Mouse (Mus musculus) hindbrain, embryonic 10.5 days (tissue): ENCODE measurements around the gene Prdx1. TPM values are rescaled to one million over a fixed set of nuclear protein-coding genes. Genes with fewer than 3 reads are reported as not detected.
"Not testable (repeated sequence)": the region's sequence is repeated elsewhere in the genome, so short reads cannot be mapped to it uniquely, and the experiment has no call there.

ENCODE experiments used
- DNase-seq: peaks from one replicate; pipeline ENCODE4 v3.0.0-alpha.2; 2017; ENCODE audit warnings: low spot score
- H3K27ac ChIP-seq: fragments of 300-500 bp; sonication (generic); 2 replicates; pipeline ENCODE4 v1.5.1; 2016; ENCODE audit warnings: mild to moderate bottlenecking, moderate library complexity
- H3K27me3 ChIP-seq: fragments of 300-500 bp; sonication (generic); 2 replicates; pipeline ENCODE4 v1.6.1; 2016; ENCODE audit warnings: mild to moderate bottlenecking; ENCODE audit not compliant: poor library complexity, insufficient read depth, severe bottlenecking
- H3K36me3 ChIP-seq: fragments of 300-500 bp; sonication (generic); 2 replicates; pipeline ENCODE4 v1.6.1; 2016; ENCODE audit warnings: mild to moderate bottlenecking, moderate library complexity
- H3K4me1 ChIP-seq: fragments of 300-500 bp; sonication (generic); replicated peaks from 2 replicates; pipeline ENCODE4 v1.6.1; 2016; ENCODE audit warnings: mild to moderate bottlenecking
- H3K4me3 ChIP-seq: fragments of 300-500 bp; sonication (generic); 2 replicates; pipeline ENCODE4 v1.5.1; 2016; ENCODE audit warnings: mild to moderate bottlenecking, moderate library complexity
- H3K9me3 ChIP-seq: fragments of 300-500 bp; sonication (generic); 2 replicates; pipeline ENCODE4 v1.6.1; 2016; ENCODE audit warnings: mild to moderate bottlenecking, moderate library complexity
- WGBS: fragments of 180-500 bp; shearing (Covaris S2); methylation state at CpG from one replicate; pipeline ENCODE4 v1.1.7; 2016; 5-methylcytosine and 5-hydroxymethylcytosine counted together
- polyA plus RNA-seq: library from polyadenylated mRNA; unstranded; fragments of >200 nt; fragmentation: Nextera tagmentation; extraction: Ambion mirVana; gene quantifications from 2 replicates; pipeline ENCODE4 v1.2.1, GENCODE M21; 2016

The Prdx1 gene
- polyA plus RNA-seq, 1 experiment from 2014 or later = 1,211 TPM

- no peaks in the 10 kb centered on the region for H3K9me3 ChIP-seq
- no peak overlapping the region for H3K27ac ChIP-seq
- DNase-seq = no peak
- no peaks in the 10 kb centered on the region for H3K27me3 ChIP-seq
- H3K36me3 ChIP-seq = no peaks in the 10 kb centered on the region
- no peaks in the 10 kb centered on the region for H3K4me1 ChIP-seq
- no peak overlapping the region for H3K4me3 ChIP-seq
- WGBS = 90% methylated on average over 2 of the region's 2 CpGs
Observed at GRCm38 (mm10) chr4:116659474-116659873, 25.9 kb upstream of the Prdx1 start.

GRCm38 (mm10) chr4:116659916-116660315 lies 25.4 kb upstream of the Prdx1 start:
- not testable (repeated sequence) for H3K27ac ChIP-seq, H3K27me3 ChIP-seq, H3K9me3 ChIP-seq, H3K4me1 ChIP-seq, H3K36me3 ChIP-seq, H3K4me3 ChIP-seq, DNase-seq
- WGBS = 87% methylated on average over 6 of the region's 6 CpGs

DNA sequence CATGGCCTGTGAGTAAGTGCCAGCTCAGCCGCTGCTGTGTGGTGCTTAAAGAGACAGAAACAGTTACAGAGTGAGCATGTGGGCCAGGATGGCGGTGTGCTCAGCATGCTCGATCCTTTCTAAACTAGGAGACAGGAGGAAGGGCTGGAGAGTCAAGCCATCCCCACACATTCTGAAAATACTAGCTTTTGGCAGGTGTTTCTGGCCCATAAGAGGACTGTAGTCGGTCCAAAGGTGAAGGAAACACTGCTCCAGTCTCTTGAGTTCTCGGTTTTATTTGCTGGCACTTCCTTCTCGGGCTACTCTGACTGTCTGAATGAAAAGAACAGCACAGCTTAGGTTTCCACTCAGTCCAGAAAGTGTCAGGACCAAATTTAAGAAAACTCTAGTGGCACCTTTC lies 24.5 kb upstream of the Prdx1 start:
- H3K36me3 ChIP-seq = no peaks in the 10 kb centered on the region
- H3K4me3 ChIP-seq = no peak overlapping the region
- H3K27me3 ChIP-seq = no peaks in the 10 kb centered on the region
- DNase-seq = no peak
- H3K4me1 ChIP-seq = no peaks in the 10 kb centered on the region
- WGBS = 76% methylated on average over 6 of the region's 6 CpGs
- H3K27ac ChIP-seq = no peak overlapping the region
- no peaks in the 10 kb centered on the region for H3K9me3 ChIP-seq

DNA sequence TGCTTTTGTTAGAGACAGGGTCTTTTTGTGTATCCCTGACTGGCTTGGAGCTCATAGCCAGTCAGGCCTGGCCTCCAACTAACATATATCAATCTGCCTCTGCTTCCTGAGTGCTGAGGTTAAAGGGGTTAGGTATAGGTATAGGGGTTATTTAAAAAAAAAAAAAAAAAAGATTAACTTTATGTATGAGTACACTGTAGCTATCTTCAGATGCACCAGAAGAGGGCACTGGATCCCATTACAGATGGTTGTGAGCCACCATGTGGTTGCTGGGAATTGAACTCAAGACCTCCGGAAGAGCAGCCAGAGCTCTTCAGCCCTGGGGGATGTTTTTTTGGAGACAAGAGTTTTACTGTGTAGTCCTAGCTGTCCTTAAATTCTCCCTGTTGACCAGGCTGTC lies 23.3 kb upstream of the Prdx1 start:
- WGBS = 95% methylated on average over 1 of the region's 1 CpGs
- H3K36me3 ChIP-seq = no peaks in the 10 kb centered on the region

DNA sequence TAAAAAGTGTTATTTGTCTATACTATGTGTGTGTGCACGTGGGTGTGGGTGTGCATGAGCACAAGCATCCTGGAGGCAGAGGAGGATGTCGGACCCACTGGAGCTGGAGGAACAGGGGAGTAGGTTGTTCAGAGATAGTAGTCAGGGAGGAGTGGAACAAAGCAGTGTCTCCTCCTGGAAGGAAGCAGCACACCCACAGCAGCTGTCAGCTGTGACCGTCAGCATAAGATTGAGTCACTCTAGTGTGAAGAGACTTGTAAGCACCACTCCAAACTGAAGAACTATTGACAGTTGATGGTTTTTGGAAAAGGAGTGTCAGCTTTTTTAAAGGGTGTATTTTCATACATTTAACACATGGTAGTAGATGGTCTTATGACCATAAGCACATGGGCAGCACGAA lies 18.7 kb upstream of the Prdx1 start:
- H3K36me3 ChIP-seq = no peaks in the 10 kb centered on the region
- no peak overlapping the region for H3K4me3 ChIP-seq
- no peak overlapping the region for H3K27ac ChIP-seq
- H3K27me3 ChIP-seq = no peaks in the 10 kb centered on the region
- no peaks in the 10 kb centered on the region for H3K9me3 ChIP-seq
- H3K4me1 ChIP-seq = no peaks in the 10 kb centered on the region
- 67% methylated on average over 4 of the region's 4 CpGs for WGBS
- no peak for DNase-seq

More for the DNA sequence above, 23.3 kb upstream of the Prdx1 start:
- Histone ChIP-seq H3K27ac (no peak overlapping the region), H3K4me1 (no peaks in the 10 kb centered on the region), H3K9me3 (no peaks in the 10 kb centered on the region), H3K4me3 (no peak overlapping the region), H3K27me3 (no peaks in the 10 kb centered on the region)
- DNase-seq = no peak

- Histone ChIP-seq H3K27me3 (no peaks in the 10 kb centered on the region), H3K36me3 (no peaks in the 10 kb centered on the region), H3K4me1 (no peaks in the 10 kb centered on the region), H3K9me3 (no peaks in the 10 kb centered on the region), H3K27ac (no peak overlapping the region), H3K4me3 (no peak overlapping the region)
- 64% methylated on average over 3 of the region's 3 CpGs for WGBS
- no peak for DNase-seq
Observed at GRCm38 (mm10) chr4:116668145-116668544, 17.2 kb upstream of the Prdx1 start.

DNA sequence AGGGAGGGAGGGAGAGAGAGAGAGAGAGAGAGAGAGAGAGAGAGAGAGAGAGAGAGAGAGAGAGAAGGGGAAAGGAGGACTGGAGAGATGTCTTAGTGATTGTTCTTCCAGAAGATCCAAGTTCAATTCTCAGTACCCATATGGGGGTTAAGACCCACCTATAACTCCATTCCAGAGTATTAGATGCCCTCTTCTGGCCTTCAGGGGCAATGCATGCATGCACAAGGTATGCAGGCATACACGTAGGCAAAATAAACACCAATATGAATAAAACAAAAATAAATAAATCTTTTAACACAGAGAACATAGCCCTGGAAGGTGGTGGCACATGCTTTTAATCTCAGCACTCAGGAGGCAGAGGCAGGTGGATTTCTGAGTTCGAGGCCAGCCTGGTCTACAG lies 16.1 kb upstream of the Prdx1 start:
- WGBS = 73% methylated on average over 2 of the region's 2 CpGs
- Histone ChIP-seq H3K27ac (no peak overlapping the region), H3K27me3 (no peaks in the 10 kb centered on the region), H3K9me3 (no peaks in the 10 kb centered on the region), H3K4me1 (no peaks in the 10 kb centered on the region), H3K4me3 (no peak overlapping the region), H3K36me3 (no peaks in the 10 kb centered on the region)
- DNase-seq = no peak

DNA sequence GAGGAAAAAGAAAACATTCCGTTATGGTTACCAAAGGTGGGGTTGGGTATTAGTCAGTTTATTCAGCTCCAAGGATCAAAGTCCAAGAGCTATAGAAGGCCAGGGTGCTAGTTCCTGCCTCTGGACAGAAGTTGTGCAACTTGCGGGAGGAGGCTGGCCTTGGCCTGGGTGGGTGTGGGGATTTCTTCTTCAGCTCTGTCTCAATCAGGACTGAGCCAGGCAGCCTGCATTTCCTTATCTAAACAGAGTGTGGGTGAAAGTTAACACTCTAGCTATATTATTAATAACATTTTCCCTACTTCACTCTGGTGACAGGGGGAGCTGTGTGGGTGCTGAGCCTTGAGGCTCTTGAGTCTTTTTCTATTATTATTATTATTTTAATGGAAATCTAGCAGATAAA lies 12.6 kb upstream of the Prdx1 start:
- whole genome bisulfite sequencing = 78% methylated on average over 2 of the region's 2 CpGs

DNA sequence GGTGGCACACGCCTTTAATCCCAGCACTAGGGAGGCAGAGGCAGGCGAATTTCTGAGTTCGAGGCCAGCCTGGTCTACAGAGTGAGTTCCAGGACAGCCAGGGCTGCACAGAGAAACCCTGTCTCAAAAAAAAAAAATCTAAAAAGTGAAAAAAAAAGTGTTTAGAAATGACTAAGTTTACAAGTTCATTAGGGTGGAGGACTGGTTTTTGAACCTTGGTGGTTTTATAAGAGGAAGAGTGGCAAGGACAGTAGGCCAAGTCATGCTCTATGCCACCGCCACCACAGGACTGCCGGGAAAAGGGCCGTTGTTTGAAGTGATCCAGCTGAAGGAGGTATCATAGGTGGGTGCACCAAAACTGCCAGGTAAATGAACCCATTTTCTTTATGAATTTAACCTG lies 10.6 kb upstream of the Prdx1 start:
- not testable (repeated sequence) for H3K27ac ChIP-seq, H3K27me3 ChIP-seq, H3K9me3 ChIP-seq, DNase-seq, H3K4me3 ChIP-seq, H3K36me3 ChIP-seq, H3K4me1 ChIP-seq
- WGBS = 92% methylated on average over 6 of the region's 6 CpGs

More for the DNA sequence above, 12.6 kb upstream of the Prdx1 start:
- H3K9me3 ChIP-seq = no peaks in the 10 kb centered on the region
- H3K36me3 ChIP-seq = no peaks in the 10 kb centered on the region
- no peak for DNase-seq
- no peaks in the 10 kb centered on the region for H3K27me3 ChIP-seq
- no peak overlapping the region for H3K4me3 ChIP-seq
- no peak overlapping the region for H3K27ac ChIP-seq
- no peaks in the 10 kb centered on the region for H3K4me1 ChIP-seq

- Histone ChIP-seq H3K9me3 (no peaks in the 10 kb centered on the region), H3K27ac (no peak overlapping the region), H3K27me3 (no peaks in the 10 kb centered on the region), H3K4me3 (no peak overlapping the region), H3K36me3 (no peaks in the 10 kb centered on the region), H3K4me1 (no peaks in the 10 kb centered on the region)
- no peak for DNase-seq
- WGBS = 87% methylated on average over 3 of the region's 3 CpGs
Observed at GRCm38 (mm10) chr4:116676027-116676426, 9.3 kb upstream of the Prdx1 start.

DNA sequence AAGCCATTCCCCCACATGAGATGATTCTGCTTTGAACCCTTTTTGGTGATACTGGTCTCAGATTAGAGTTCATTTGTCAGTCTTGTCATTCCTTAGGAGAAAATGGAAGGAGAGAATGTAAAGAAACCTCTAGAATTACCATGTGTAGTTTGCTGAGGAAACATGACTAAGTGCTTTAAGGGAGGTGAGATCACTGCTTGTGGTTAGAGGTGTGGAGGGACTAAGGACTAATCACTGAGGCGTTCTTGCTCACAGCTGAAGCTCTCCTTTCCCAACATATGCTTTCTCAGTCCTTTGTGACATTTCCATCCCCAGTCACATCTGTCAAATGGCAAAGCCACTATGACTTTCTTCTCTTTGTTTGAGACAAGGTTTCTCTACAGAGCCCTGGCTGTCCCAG lies 7.5 kb upstream of the Prdx1 start:
- no peak overlapping the region for H3K27ac ChIP-seq
- H3K4me1 ChIP-seq = no peaks in the 10 kb centered on the region
- H3K4me3 ChIP-seq = no peak overlapping the region
- 76% methylated on average over 1 of the region's 1 CpGs for WGBS
- H3K36me3 ChIP-seq = no peaks in the 10 kb centered on the region
- DNase-seq = no peak
- no peaks in the 10 kb centered on the region for H3K9me3 ChIP-seq
- no peaks in the 10 kb centered on the region for H3K27me3 ChIP-seq

- DNase-seq = no peak
- WGBS = 77% methylated on average over 5 of the region's 5 CpGs
Observed at GRCm38 (mm10) chr4:116679141-116679540, 6.2 kb upstream of the Prdx1 start.

DNA sequence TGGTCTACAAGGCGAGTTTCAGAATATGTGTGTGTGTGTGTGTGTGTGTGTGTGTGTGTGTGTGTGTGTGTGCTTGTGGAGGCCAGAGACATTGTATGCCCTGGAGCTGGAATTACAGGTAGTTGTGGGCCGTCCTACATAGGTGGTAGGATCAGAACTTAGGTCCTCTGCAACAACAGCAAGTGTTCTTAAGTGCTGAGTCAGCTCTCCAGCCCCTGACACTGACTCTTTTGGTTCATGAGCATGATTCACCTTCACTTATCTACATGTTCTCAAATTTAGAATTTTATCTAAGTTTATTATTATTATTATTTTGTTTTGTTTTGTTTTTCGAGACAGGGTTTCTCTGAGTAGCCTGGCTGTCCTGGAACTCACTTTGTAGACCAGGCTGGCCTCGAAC lies 4.8 kb upstream of the Prdx1 start:
- not testable (repeated sequence) for H3K4me1 ChIP-seq, H3K9me3 ChIP-seq, H3K27me3 ChIP-seq, DNase-seq, H3K36me3 ChIP-seq, H3K4me3 ChIP-seq, H3K27ac ChIP-seq
- WGBS = 84% methylated on average over 4 of the region's 4 CpGs

More at GRCm38 (mm10) chr4:116679141-116679540, 6.2 kb upstream of the Prdx1 start:
- Histone ChIP-seq H3K9me3 (no peaks in the 10 kb centered on the region), H3K27me3 (no peaks in the 10 kb centered on the region), H3K27ac (no peak overlapping the region), H3K4me1 (no peaks in the 10 kb centered on the region), H3K36me3 (no peaks in the 10 kb centered on the region), H3K4me3 (no peak overlapping the region)

DNA sequence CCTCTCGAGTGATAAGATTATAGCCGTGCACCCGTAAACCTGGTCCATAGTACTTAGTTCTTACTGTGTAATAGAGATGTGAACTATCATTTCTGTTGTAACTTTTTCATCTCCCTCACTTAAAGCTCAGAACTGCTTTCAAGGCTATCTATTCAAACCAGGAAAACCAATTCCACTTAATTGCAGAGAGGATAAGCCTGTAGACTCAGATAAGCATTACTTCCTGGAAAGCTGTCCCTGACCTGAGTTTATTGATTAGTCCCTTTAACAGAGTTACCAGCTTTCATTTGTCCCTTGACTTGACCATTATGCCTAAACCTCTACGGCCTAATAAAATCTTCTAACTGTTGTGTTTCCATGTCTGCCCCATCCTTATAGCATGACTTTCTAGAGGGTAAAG lies 1.4 kb upstream of the Prdx1 start:
- no peak for DNase-seq
- Histone ChIP-seq H3K4me1 (peaks cover 22% of the 10 kb centered on the region), H3K27ac (no peak overlapping the region), H3K4me3 (no peak overlapping the region), H3K27me3 (no peaks in the 10 kb centered on the region), H3K36me3 (peaks cover 18% of the 10 kb centered on the region), H3K9me3 (no peaks in the 10 kb centered on the region)
- WGBS = 92% methylated on average over 4 of the region's 4 CpGs
